Mouse (Mus musculus) myocyte (in vitro differentiated cells): ENCODE measurements around the gene Ndufa9. TPM values are rescaled to one million over a fixed set of nuclear protein-coding genes. Genes with fewer than 3 reads are reported as not detected.

ENCODE experiments used
- H3K27me3 ChIP-seq: one replicate; pipeline ENCODE4 v1.6.1; 2011; ENCODE audit not compliant: control insufficient read depth, insufficient read depth, insufficient read length
- H3K36me3 ChIP-seq: one replicate; pipeline ENCODE4 v1.6.1; 2011; ENCODE audit not compliant: control insufficient read depth, insufficient read depth
- H3K4me2 ChIP-seq: one replicate; pipeline ENCODE4 v1.6.1; 2011; ENCODE audit warnings: low read depth, control low read depth
- H3K4me3 ChIP-seq: one replicate; pipeline ENCODE4 v1.5.1; 2011; ENCODE audit warnings: mild to moderate bottlenecking, control low read depth, moderate library complexity
- H3K79me2 ChIP-seq: one replicate; pipeline ENCODE4 v1.6.1; 2011; ENCODE audit not compliant: control insufficient read depth, insufficient read depth
- H3ac ChIP-seq: one replicate; pipeline ENCODE4 v1.6.1; 2011; ENCODE audit not compliant: control insufficient read depth, insufficient read length
- CEBPB ChIP-seq: IDR thresholded peaks from 2 replicates; pipeline ENCODE4 v1.6.1; 2011; ENCODE audit warnings: mild to moderate bottlenecking, moderate library complexity; ENCODE audit not compliant: poor library complexity, insufficient read depth, severe bottlenecking
- E2F4 ChIP-seq: IDR thresholded peaks from one replicate; pipeline ENCODE4 v1.6.1; 2011; ENCODE audit warnings: mild to moderate bottlenecking, control low read depth, moderate library complexity; ENCODE audit not compliant: insufficient read depth
- MAX ChIP-seq: IDR thresholded peaks from one replicate; pipeline ENCODE4 v1.6.1; 2011; ENCODE audit warnings: low read depth, mild to moderate bottlenecking, control low read depth
- MYOD1 ChIP-seq, 3 experiments: IDR thresholded peaks; one replicate each; pipeline ENCODE4 v1.6.1; 2011; ENCODE audit warnings: control low read depth in 2 of 3, low read depth in 2 of 3, mild to moderate bottlenecking in 2 of 3, moderate library complexity in 1 of 3; ENCODE audit not compliant: insufficient read length in 2 of 3, control insufficient read depth in 1 of 3
- MYOG ChIP-seq, 3 experiments: IDR thresholded peaks; one replicate each; pipeline ENCODE4 v1.6.1; 2011; ENCODE audit warnings: control low read depth in 2 of 3, low read depth in 2 of 3, mild to moderate bottlenecking in 2 of 3; ENCODE audit not compliant: insufficient read length in 2 of 3, control insufficient read depth in 1 of 3, insufficient read depth in 1 of 3
- POLR2A ChIP-seq: IDR thresholded peaks from one replicate; pipeline ENCODE4 v1.6.1; 2011; ENCODE audit warnings: low read depth, mild to moderate bottlenecking, control low read depth, moderate library complexity; ENCODE audit not compliant: insufficient read length
- POLR2AphosphoS2 ChIP-seq: IDR thresholded peaks from one replicate; pipeline ENCODE4 v1.6.1; 2011; ENCODE audit warnings: low read depth, control low read depth; ENCODE audit not compliant: insufficient read length
- REST ChIP-seq: IDR thresholded peaks from one replicate; pipeline ENCODE4 v1.6.1; 2011; ENCODE audit warnings: mild to moderate bottlenecking, control low read depth, moderate library complexity; ENCODE audit not compliant: insufficient read depth, insufficient read length
- SRF ChIP-seq: IDR thresholded peaks from one replicate; pipeline ENCODE4 v1.6.1; 2011; ENCODE audit warnings: low read depth; ENCODE audit not compliant: control insufficient read depth, insufficient read length
- TCF12 ChIP-seq: IDR thresholded peaks from one replicate; pipeline ENCODE4 v1.6.1; 2011; ENCODE audit warnings: mild to moderate bottlenecking, control low read depth; ENCODE audit not compliant: poor library complexity, insufficient read depth, severe bottlenecking
- TCF3 ChIP-seq: IDR thresholded peaks from one replicate; pipeline ENCODE4 v1.6.1; 2011; ENCODE audit warnings: low read depth, control low read depth; ENCODE audit not compliant: insufficient read length
- USF1 ChIP-seq: IDR thresholded peaks from one replicate; pipeline ENCODE4 v1.6.1; 2011; ENCODE audit warnings: low read depth, mild to moderate bottlenecking, control low read depth, moderate library complexity
- polyA plus RNA-seq: library from polyadenylated mRNA; unstranded; fragments of >200 nt; fragmentation: generic; extraction: Trizol; gene quantifications from one replicate; pipeline ENCODE4 v1.2.1, GENCODE M21; 2012; ENCODE audit warnings: missing spikeins

Ndufa9 gene
- polyA plus RNA-seq, 1 experiment = 193 TPM

GRCm38 (mm10) chr6:126791488-126791887, 57.4 kb downstream of the Ndufa9 start:
- Histone ChIP-seq H3K79me2 (no peaks in the 10 kb centered on the region), H3K36me3 (no peaks in the 10 kb centered on the region), H3K4me3 (no peak overlapping the region), H3K4me2 (no peak overlapping the region), H3ac (no peak overlapping the region), H3K27me3 (no peaks in the 10 kb centered on the region)
- TF ChIP-seq SRF (no peak), MAX (no peak)

DNA sequence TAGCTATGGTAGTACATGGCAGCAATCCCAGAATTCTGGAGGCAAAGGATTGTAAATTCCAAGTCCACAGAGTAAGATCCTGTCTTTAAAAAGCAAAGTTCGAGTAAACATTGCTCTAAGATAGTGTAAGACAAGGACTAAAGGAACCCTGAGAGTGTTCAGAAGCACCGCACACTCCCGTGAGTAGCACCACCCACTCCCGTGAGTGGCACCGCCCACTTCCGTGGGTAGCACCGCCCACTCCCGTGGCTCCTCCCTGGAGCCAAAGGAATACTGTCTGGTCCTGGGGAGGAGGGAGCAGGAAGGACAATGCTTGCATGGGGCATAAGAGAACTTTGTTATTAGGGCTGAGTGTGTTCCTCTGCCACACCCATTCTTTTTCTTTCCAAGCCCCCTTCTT, 60.1 kb downstream of the Ndufa9 start:
- Histone ChIP-seq H3ac (no peak overlapping the region), H3K27me3 (no peaks in the 10 kb centered on the region), H3K36me3 (no peaks in the 10 kb centered on the region), H3K4me2 (no peak overlapping the region), H3K4me3 (no peak overlapping the region), H3K79me2 (no peaks in the 10 kb centered on the region)
- TF ChIP-seq USF1 (no peak), TCF12 (no peak), MYOG (IDR thresholded peaks at IDR 0.05; ENCODE audit: control insufficient read depth in 1 of 3, insufficient read depth in 1 of 3, insufficient read length in 2 of 3, low read depth in 2 of 3) (no peak), E2F4 (no peak), REST (no peak), POLR2A (no peak), POLR2AphosphoS2 (no peak), SRF (no peak), CEBPB (no peak), MAX (no peak), TCF3 (no peak)

DNA sequence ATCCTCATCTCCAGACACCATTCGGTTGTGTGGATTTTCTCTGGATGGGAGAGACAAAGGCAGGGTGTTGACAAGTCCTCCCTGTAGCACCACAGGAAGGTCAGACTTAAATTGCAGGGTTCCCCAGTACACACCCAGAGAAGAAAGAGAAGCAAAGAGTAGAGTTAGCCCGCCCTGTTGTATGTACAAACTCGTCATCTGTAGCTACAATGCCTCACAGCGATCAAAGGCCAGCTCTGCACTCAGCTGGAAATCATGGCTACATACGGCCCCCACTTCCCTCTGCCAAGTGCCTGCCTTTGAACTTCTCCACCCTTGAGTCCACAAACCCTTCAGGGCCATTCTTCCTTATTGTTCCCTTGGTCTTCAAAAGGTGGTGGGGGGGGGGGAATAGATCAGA, 64.7 kb downstream of the Ndufa9 start:
- no peak overlapping the region for H3K4me2 ChIP-seq
- H3K4me3 ChIP-seq = no peak overlapping the region
- no peak overlapping the region for H3ac ChIP-seq
- TF ChIP-seq POLR2AphosphoS2 = no peak
- TF ChIP-seq POLR2A = no peak
- TF ChIP-seq USF1 = no peak
- no peak for TF ChIP-seq E2F4
- no peak for TF ChIP-seq SRF
- no peak for TF ChIP-seq CEBPB
- TF ChIP-seq MYOG (IDR thresholded peaks at IDR 0.05; ENCODE audit: control insufficient read depth in 1 of 3, insufficient read depth in 1 of 3, insufficient read length in 2 of 3, low read depth in 2 of 3) = no peak
- no peak for TF ChIP-seq REST
- TF ChIP-seq MAX = no peak
- no peak for TF ChIP-seq TCF3
- H3K36me3 ChIP-seq = no peaks in the 10 kb centered on the region
- H3K27me3 ChIP-seq = no peaks in the 10 kb centered on the region
- no peaks in the 10 kb centered on the region for H3K79me2 ChIP-seq

- Histone ChIP-seq H3K36me3 (no peaks in the 10 kb centered on the region), H3K4me2 (no peak overlapping the region), H3K4me3 (no peak overlapping the region), H3ac (no peak overlapping the region), H3K79me2 (no peaks in the 10 kb centered on the region), H3K27me3 (no peaks in the 10 kb centered on the region)
- TF ChIP-seq CEBPB (no peak), MYOG (IDR thresholded peaks at IDR 0.05; ENCODE audit: control insufficient read depth in 1 of 3, insufficient read depth in 1 of 3, insufficient read length in 2 of 3, low read depth in 2 of 3) (no peak), MYOD1 (IDR thresholded peaks at IDR 0.05; ENCODE audit: control insufficient read depth in 1 of 3, insufficient read length in 2 of 3, low read depth in 2 of 3) (no peak), POLR2A (no peak), MAX (no peak), SRF (no peak), E2F4 (no peak), USF1 (no peak), POLR2AphosphoS2 (no peak), TCF12 (no peak), TCF3 (no peak), REST (no peak)
Measured at GRCm38 (mm10) chr6:126783651-126784066, 65.3 kb downstream of the Ndufa9 start.

GRCm38 (mm10) chr6:126783056-126783455, 65.9 kb downstream of the Ndufa9 start:
- no peak overlapping the region for H3K4me2 ChIP-seq
- no peak overlapping the region for H3ac ChIP-seq
- no peaks in the 10 kb centered on the region for H3K36me3 ChIP-seq
- TF ChIP-seq CEBPB = no peak
- no peak for TF ChIP-seq REST
- TF ChIP-seq MYOD1 (IDR thresholded peaks at IDR 0.05; ENCODE audit: control insufficient read depth in 1 of 3, insufficient read length in 2 of 3, low read depth in 2 of 3) = no peak
- TF ChIP-seq SRF = no peak
- TF ChIP-seq MAX = no peak
- TF ChIP-seq TCF12 = no peak
- no peak overlapping the region for H3K4me3 ChIP-seq
- no peaks in the 10 kb centered on the region for H3K27me3 ChIP-seq
- H3K79me2 ChIP-seq = no peaks in the 10 kb centered on the region
